Mouse (Mus musculus): Measurements from ENCODE around the gene Pabpn1l. TPM values are rescaled to one million over a fixed set of nuclear protein-coding genes. Genes with fewer than 3 reads are reported as not detected.
"Not testable (repeated sequence)": the region's sequence is repeated elsewhere in the genome, so short reads cannot be mapped to it uniquely, and the experiment has no call there.

The Pabpn1l gene
- polyA plus RNA-seq, 1 experiment from 2014 or later = not detected

GRCm38 (mm10) chr8:122639521-122640248 lies 17.1 kb upstream of the Pabpn1l start:
- 28% methylated on average over 16 of the region's 16 CpGs for WGBS
- H3K9ac ChIP-seq (ENCODE audit: low read depth, low read length) = no peak overlapping the region; the same call in 1 of the 2 replicates

GRCm38 (mm10) chr8:122638601-122639000 lies 16.1 kb upstream of the Pabpn1l start:
- H3K9ac ChIP-seq (ENCODE audit: low read depth, low read length) = no peak overlapping the region
- WGBS = 61% methylated on average over 16 of the region's 16 CpGs
- peaks cover 13% of the 10 kb centered on the region for H3K4me1 ChIP-seq (ENCODE audit: control insufficient read depth, insufficient read depth, low read depth, low read length)
- no peaks in the 10 kb centered on the region for H3K9me3 ChIP-seq (ENCODE audit: control insufficient read depth, low read length)
- H3K4me2 ChIP-seq (ENCODE audit: low read length) = no peak overlapping the region
- ATAC-seq = no peak
- H3K36me3 ChIP-seq (ENCODE audit: control insufficient read depth, insufficient read depth, low read length) = peaks cover 29% of the 10 kb centered on the region
- H3K4me3 ChIP-seq (ENCODE audit: low read length) = no peak overlapping the region
- H3K27me3 ChIP-seq (replicated peaks; ENCODE audit: control insufficient read depth, insufficient read depth, low read length) = no peaks in the 10 kb centered on the region
- no peak overlapping the region for H3K27ac ChIP-seq (ENCODE audit: low read depth, low read length)

More at GRCm38 (mm10) chr8:122639521-122640248, 17.1 kb upstream of the Pabpn1l start:
- Histone ChIP-seq H3K9me3 (ENCODE audit: control insufficient read depth, low read length) (no peaks in the 10 kb centered on the region), H3K36me3 (ENCODE audit: control insufficient read depth, insufficient read depth, low read length) (peaks cover 19% of the 10 kb centered on the region), H3K4me2 (ENCODE audit: low read length) (no peak overlapping the region), H3K27ac (ENCODE audit: low read depth, low read length) (peak overlapping the region; percentile 51; the same call in 1 of the 2 replicates), H3K27me3 (replicated peaks; ENCODE audit: control insufficient read depth, insufficient read depth, low read length) (no peaks in the 10 kb centered on the region), H3K4me1 (ENCODE audit: control insufficient read depth, insufficient read depth, low read depth, low read length) (peaks cover 13% of the 10 kb centered on the region), H3K4me3 (ENCODE audit: low read length) (no peak overlapping the region)
- ATAC-seq = peak; percentile 63

GRCm38 (mm10) chr8:122637230-122637629 lies 14.7 kb upstream of the Pabpn1l start:
- no peak for ATAC-seq
- H3K36me3 ChIP-seq (ENCODE audit: control insufficient read depth, insufficient read depth, low read length) = peaks cover 34% of the 10 kb centered on the region

GRCm38 (mm10) chr8:122636803-122637175 lies 14.2 kb upstream of the Pabpn1l start:
- no peaks in the 10 kb centered on the region for H3K27me3 ChIP-seq (replicated peaks; ENCODE audit: control insufficient read depth, insufficient read depth, low read length)
- no peak for ATAC-seq
- H3K27ac ChIP-seq (ENCODE audit: low read depth, low read length) = no peak overlapping the region
- no peak overlapping the region for H3K4me2 ChIP-seq (ENCODE audit: low read length)
- H3K9me3 ChIP-seq (ENCODE audit: control insufficient read depth, low read length) = no peaks in the 10 kb centered on the region
- H3K9ac ChIP-seq (ENCODE audit: low read depth, low read length) = no peak overlapping the region
- peaks cover 13% of the 10 kb centered on the region for H3K4me1 ChIP-seq (ENCODE audit: control insufficient read depth, insufficient read depth, low read depth, low read length)
- WGBS = 71% methylated on average over 9 of the region's 9 CpGs
- H3K4me3 ChIP-seq (ENCODE audit: low read length) = no peak overlapping the region
- H3K36me3 ChIP-seq (ENCODE audit: control insufficient read depth, insufficient read depth, low read length) = peaks cover 32% of the 10 kb centered on the region

More at GRCm38 (mm10) chr8:122637230-122637629, 14.7 kb upstream of the Pabpn1l start:
- Histone ChIP-seq H3K4me3 (ENCODE audit: low read length) (no peak overlapping the region), H3K9ac (ENCODE audit: low read depth, low read length) (no peak overlapping the region), H3K4me2 (ENCODE audit: low read length) (no peak overlapping the region), H3K9me3 (ENCODE audit: control insufficient read depth, low read length) (no peaks in the 10 kb centered on the region), H3K4me1 (ENCODE audit: control insufficient read depth, insufficient read depth, low read depth, low read length) (peaks cover 13% of the 10 kb centered on the region), H3K27me3 (replicated peaks; ENCODE audit: control insufficient read depth, insufficient read depth, low read length) (no peaks in the 10 kb centered on the region), H3K27ac (ENCODE audit: low read depth, low read length) (no peak overlapping the region)
- WGBS = 90% methylated on average over 9 of the region's 9 CpGs

GRCm38 (mm10) chr8:122635878-122636802 lies 13.6 kb upstream of the Pabpn1l start:
- H3K27me3 ChIP-seq (replicated peaks; ENCODE audit: control insufficient read depth, insufficient read depth, low read length) = no peaks in the 10 kb centered on the region
- H3K9ac ChIP-seq (ENCODE audit: low read depth, low read length) = no peak overlapping the region
- no peak for ATAC-seq
- 81% methylated on average over 13 of the region's 14 CpGs for WGBS
- H3K4me3 ChIP-seq (ENCODE audit: low read length) = no peak overlapping the region
- H3K9me3 ChIP-seq (ENCODE audit: control insufficient read depth, low read length) = no peaks in the 10 kb centered on the region
- H3K36me3 ChIP-seq (ENCODE audit: control insufficient read depth, insufficient read depth, low read length) = peaks cover 31% of the 10 kb centered on the region
- no peak overlapping the region for H3K27ac ChIP-seq (ENCODE audit: low read depth, low read length)
- H3K4me1 ChIP-seq (ENCODE audit: control insufficient read depth, insufficient read depth, low read depth, low read length) = peaks cover 13% of the 10 kb centered on the region
- H3K4me2 ChIP-seq (ENCODE audit: low read length) = no peak overlapping the region

GRCm38 (mm10) chr8:122633205-122633604 lies 10.7 kb upstream of the Pabpn1l start:
- Histone ChIP-seq H3K36me3 (ENCODE audit: control insufficient read depth, insufficient read depth, low read length) (peaks cover 28% of the 10 kb centered on the region), H3K27me3 (replicated peaks; ENCODE audit: control insufficient read depth, insufficient read depth, low read length) (no peaks in the 10 kb centered on the region), H3K9ac (ENCODE audit: low read depth, low read length) (no peak overlapping the region), H3K4me2 (ENCODE audit: low read length) (no peak overlapping the region), H3K4me3 (ENCODE audit: low read length) (no peak overlapping the region), H3K27ac (ENCODE audit: low read depth, low read length) (no peak overlapping the region), H3K9me3 (ENCODE audit: control insufficient read depth, low read length) (no peaks in the 10 kb centered on the region), H3K4me1 (ENCODE audit: control insufficient read depth, insufficient read depth, low read depth, low read length) (peaks cover 2% of the 10 kb centered on the region; the same call in 1 of the 2 replicates)
- no peak for ATAC-seq
- WGBS = 87% methylated on average over 14 of the region's 14 CpGs

GRCm38 (mm10) chr8:122632134-122632533 lies 9.6 kb upstream of the Pabpn1l start:
- not testable (repeated sequence) for ATAC-seq; H3K4me1 ChIP-seq (ENCODE audit: control insufficient read depth, insufficient read depth, low read depth, low read length); H3K4me2 ChIP-seq (ENCODE audit: low read length); H3K27ac ChIP-seq (ENCODE audit: low read depth, low read length); H3K27me3 ChIP-seq (replicated peaks; ENCODE audit: control insufficient read depth, insufficient read depth, low read length); H3K9ac ChIP-seq (ENCODE audit: low read depth, low read length); H3K9me3 ChIP-seq (ENCODE audit: control insufficient read depth, low read length); H3K4me3 ChIP-seq (ENCODE audit: low read length)
- peaks cover 23% of the 10 kb centered on the region for H3K36me3 ChIP-seq (ENCODE audit: control insufficient read depth, insufficient read depth, low read length)
- WGBS = 75% methylated on average over 3 of the region's 3 CpGs

- Histone ChIP-seq H3K27me3 (replicated peaks; ENCODE audit: control insufficient read depth, insufficient read depth, low read length) (no peaks in the 10 kb centered on the region), H3K27ac (ENCODE audit: low read depth, low read length) (peak overlapping the region; percentile 29; the same call in 1 of the 2 replicates), H3K9ac (ENCODE audit: low read depth, low read length) (peak overlapping the region; percentile 31; the same call in 1 of the 2 replicates), H3K4me2 (ENCODE audit: low read length) (no peak overlapping the region), H3K36me3 (ENCODE audit: control insufficient read depth, insufficient read depth, low read length) (peaks cover 22% of the 10 kb centered on the region), H3K9me3 (ENCODE audit: control insufficient read depth, low read length) (no peaks in the 10 kb centered on the region), H3K4me3 (ENCODE audit: low read length) (no peak overlapping the region), H3K4me1 (ENCODE audit: control insufficient read depth, insufficient read depth, low read depth, low read length) (peaks cover 2% of the 10 kb centered on the region; the same call in 1 of the 2 replicates)
- ATAC-seq = 0 out of 2 replicates have a peak, but pooled peaks have one; percentile 24
- 54% methylated on average over 20 of the region's 22 CpGs for WGBS
These were observed 8.2 kb upstream of the Pabpn1l start for GRCm38 (mm10) chr8:122630696-122631095.

GRCm38 (mm10) chr8:122629388-122629787 lies 6.8 kb upstream of the Pabpn1l start:
- no peak overlapping the region for H3K4me2 ChIP-seq (ENCODE audit: low read length)
- no peaks in the 10 kb centered on the region for H3K9me3 ChIP-seq (ENCODE audit: control insufficient read depth, low read length)
- H3K27ac ChIP-seq (ENCODE audit: low read depth, low read length) = no peak overlapping the region
- H3K36me3 ChIP-seq (ENCODE audit: control insufficient read depth, insufficient read depth, low read length) = peaks cover 14% of the 10 kb centered on the region
- WGBS = 25% methylated on average over 10 of the region's 10 CpGs
- H3K4me1 ChIP-seq (ENCODE audit: control insufficient read depth, insufficient read depth, low read depth, low read length) = peaks cover 2% of the 10 kb centered on the region; the same call in 1 of the 2 replicates
- ATAC-seq = no peak
- no peak overlapping the region for H3K4me3 ChIP-seq (ENCODE audit: low read length)
- no peak overlapping the region for H3K9ac ChIP-seq (ENCODE audit: low read depth, low read length)
- no peaks in the 10 kb centered on the region for H3K27me3 ChIP-seq (replicated peaks; ENCODE audit: control insufficient read depth, insufficient read depth, low read length)

Measured in hindbrain, embryonic 16.5 days (tissue).